Mouse (Mus musculus) lung, adult 2 months (tissue): ENCODE measurements at regions not wholly inside any gene's neighbourhood (a gene's known extent, or its start where the extent isn't known, plus 50 kb on each side); places are given as distances from the start of the nearest gene placed in this dataset.

Source experiments
- CTCF ChIP-seq: fragments of 200-500 bp; IDR thresholded peaks from 2 replicates; pipeline ENCODE4 v1.5.1; 2011; ENCODE audit warnings: mild to moderate bottlenecking, low read length, control low read depth; ENCODE audit not compliant: insufficient read depth
- POLR2A ChIP-seq: fragments of 200-500 bp; IDR thresholded peaks from 2 replicates; pipeline ENCODE4 v1.6.1; 2011; ENCODE audit warnings: low read depth, mild to moderate bottlenecking, control low read depth, low read length, borderline replicate concordance; ENCODE audit errors: extremely low read depth

DNA sequence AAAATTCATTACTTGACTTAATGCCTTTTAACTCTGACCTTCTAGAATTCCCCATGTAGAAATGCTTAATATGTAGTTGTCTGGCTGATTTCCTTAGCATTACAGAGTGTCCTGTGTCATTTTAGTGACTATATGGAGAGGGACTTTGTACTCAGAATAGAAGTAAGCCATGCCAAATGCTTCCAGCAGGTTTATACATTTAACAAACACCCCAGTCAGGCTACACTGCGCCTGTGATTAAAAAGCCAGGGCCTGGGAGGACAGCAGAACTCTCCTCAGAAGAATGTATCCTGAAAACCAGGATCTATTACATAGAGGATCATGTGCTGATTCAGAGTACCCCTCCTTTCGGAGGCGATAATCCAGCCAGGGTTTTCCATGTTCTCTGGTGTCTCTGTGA, 547.4 kb downstream of the Gm19410 start:
- no peak for TF ChIP-seq POLR2A
- TF ChIP-seq CTCF: no peak
